Mouse (Mus musculus) spleen, adult 18-20 months (tissue): ENCODE data around the gene Pcnt.

ENCODE experiments used
- DNase-seq, 2 experiments: peaks; one replicate each; pipeline ENCODE4 v3.0.0; 2022; ENCODE audit warnings: mixed read lengths in 2 of 2

Pcnt gene

GRCm38 (mm10) chr10:76392596-76392995 lies 50.0 kb downstream of the Pcnt start:
- no peak for DNase-seq

GRCm38 (mm10) chr10:76391786-76392185 lies 50.8 kb downstream of the Pcnt start:
- peak in 1 of 2 experiments; percentile 22 for DNase-seq

- DNase-seq: no peak
These were observed 51.4 kb downstream of the Pcnt start for GRCm38 (mm10) chr10:76391166-76391565.

- DNase-seq: no peak
These were observed 67.6 kb downstream of the Pcnt start for GRCm38 (mm10) chr10:76374981-76375380.

GRCm38 (mm10) chr10:76371736-76372135 lies 70.8 kb downstream of the Pcnt start:
- no peak for DNase-seq

- no peak for DNase-seq
These were observed 73.8 kb downstream of the Pcnt start for GRCm38 (mm10) chr10:76368766-76369165.

- DNase-seq: no peak
These were observed 79.4 kb downstream of the Pcnt start for GRCm38 (mm10) chr10:76363233-76363632.

- DNase-seq: no peak
These were observed 84.1 kb downstream of the Pcnt start for GRCm38 (mm10) chr10:76358468-76358867.

- no peak for DNase-seq
These were observed 85.2 kb downstream of the Pcnt start for GRCm38 (mm10) chr10:76357286-76357875.

- DNase-seq: peak; percentile 28 to 35
These were observed 87.6 kb downstream of the Pcnt start for GRCm38 (mm10) chr10:76354974-76355373.

- DNase-seq: no peak
These were observed 88.6 kb downstream of the Pcnt start for GRCm38 (mm10) chr10:76353986-76354385.

GRCm38 (mm10) chr10:76351953-76352352 lies 90.6 kb downstream of the Pcnt start:
- no peak for DNase-seq

- peak; percentile 23 to 65 for DNase-seq
These were observed 96.0 kb downstream of the Pcnt start for GRCm38 (mm10) chr10:76346589-76346988.

GRCm38 (mm10) chr10:76346043-76346491 lies 96.5 kb downstream of the Pcnt start:
- DNase-seq: peak in 1 of 2 experiments; percentile 29

- no peak for DNase-seq
These were observed 97.1 kb downstream of the Pcnt start for GRCm38 (mm10) chr10:76345540-76345902.

- DNase-seq: peak; percentile 88 to 98
These were observed 97.7 kb downstream of the Pcnt start, which contains the start of gene Dip2a for GRCm38 (mm10) chr10:76344711-76345539. Dip2a (minus strand) TSS chr10:76345291.

GRCm38 (mm10) chr10:76334350-76334749 lies 108.2 kb downstream of the Pcnt start:
- DNase-seq: no peak

- no peak for DNase-seq
These were observed 110.5 kb downstream of the Pcnt start for GRCm38 (mm10) chr10:76332040-76332439.

GRCm38 (mm10) chr10:76329093-76329492 lies 113.5 kb downstream of the Pcnt start:
- no peak for DNase-seq

GRCm38 (mm10) chr10:76328574-76328973 lies 114.0 kb downstream of the Pcnt start:
- no peak for DNase-seq

GRCm38 (mm10) chr10:76326304-76327006 lies 116.1 kb downstream of the Pcnt start:
- DNase-seq: peak in 1 of 2 experiments; percentile 45

GRCm38 (mm10) chr10:76317623-76318022 lies 125.0 kb downstream of the Pcnt start:
- no peak for DNase-seq

GRCm38 (mm10) chr10:76316194-76316593 lies 126.4 kb downstream of the Pcnt start:
- DNase-seq: no peak

- DNase-seq: no peak
These were observed 135.8 kb downstream of the Pcnt start for GRCm38 (mm10) chr10:76306738-76307137.
